ENCODE assay signal across 27 mouse cellular contexts in genomic region chr1:160441679-160442078, GRCm38 (mm10).
DNase-seq lines count a peak whose midpoint lies in the region; ATAC-seq lines count a peak whose summit lies in the region.
"Had no signal": no experiment of that assay in that cellular context is flagged by ENCODE, and none has a peak within 500 bp of the region (broad histone marks: within the 10 kb centered on the region; RNA-seq: fewer than 3 reads in every experiment).

No protein-coding gene starts in this region.

- intact Hi-C loops in heart, postnatal 25 days (cut with DNase I), result no loop called here

- H3K27me3 ChIP-seq in neural tube, embryonic 14.5 days (ENCODE audit: control insufficient read depth, insufficient read depth, low read length), result no peaks in the 10 kb centered on the region
- no peaks in the 10 kb centered on the region for H3K27me3 ChIP-seq in neural tube, embryonic 15.5 days (replicated peaks)
- H3K27me3 ChIP-seq: embryonic facial prominence, embryonic 15.5 days; forebrain, embryonic 13.5 days; heart, embryonic 15.5 days; limb, embryonic 12.5 days; liver, embryonic 15.5 days had no signal

- no peak overlapping the region for H3K4me3 ChIP-seq in neural tube, embryonic 14.5 days (ENCODE audit: low read depth, low read length)
- H3K4me3 ChIP-seq in neural tube, embryonic 15.5 days (replicated peaks), result no peak overlapping the region
- H3K4me3 ChIP-seq: embryonic facial prominence, embryonic 15.5 days; forebrain, embryonic 13.5 days; heart, embryonic 10.5 days; heart, embryonic 15.5 days; limb, embryonic 12.5 days; liver, embryonic 15.5 days had no signal

- peak; percentile 76 for DNase-seq in heart, adult 11 months
- DNase-seq in heart, postnatal 25 days (ENCODE audit: low spot score), result no peak
- DNase-seq in kidney, adult 9 months, result peak; percentile 6
- no peak for DNase-seq in kidney, adult 11 months
- DNase-seq in neural tube, embryonic 10.5 days (ENCODE audit: extremely low spot score, low spot score), result no peak
- no peak for DNase-seq in layer of hippocampus, adult 11-12 months (ENCODE audit: low spot score)
- DNase-seq: adrenal gland, postnatal 14 days; cerebellum, adult 18-20 months; cerebellum, postnatal 14 days; gastrocnemius, postnatal 14 days; heart, postnatal 36 days; lung, embryonic 14.5 days; lung, postnatal 14 days; right cerebral cortex, postnatal 4 days; thymus, adult 18-20 months; thymus, postnatal 36 days had no signal

- WGBS in neural tube, embryonic 14.5 days, result 69% methylated on average over 2 of the region's 2 CpGs
- 79% methylated on average over 2 of the region's 2 CpGs for WGBS in neural tube, embryonic 15.5 days

- peak; percentile 66; the same call in 1 of the 2 replicates for ATAC-seq in neural tube, embryonic 14.5 days (ENCODE audit: low read depth)
- peak; percentile 76; the same call in 1 of the 2 replicates for ATAC-seq in neural tube, embryonic 15.5 days (ENCODE audit: low FRiP score)
- ATAC-seq: forebrain, embryonic 13.5 days; inflammation-experienced regulatory T-cells, adult 6 months had no signal

- no peak overlapping the region for H3K27ac ChIP-seq in neural tube, embryonic 14.5 days (ENCODE audit: low read depth, low read length)
- H3K27ac ChIP-seq in neural tube, embryonic 15.5 days (replicated peaks), result no peak overlapping the region
- H3K27ac ChIP-seq: embryonic facial prominence, embryonic 15.5 days; forebrain, embryonic 13.5 days; heart, embryonic 10.5 days; heart, embryonic 15.5 days; limb, embryonic 12.5 days; liver, embryonic 15.5 days; stomach, postnatal 0 days had no signal

- no peak overlapping the region for H3K9ac ChIP-seq in neural tube, embryonic 14.5 days (replicated peaks; ENCODE audit: low read depth, low read length)
- H3K9ac ChIP-seq in neural tube, embryonic 15.5 days (replicated peaks), result no peak overlapping the region
- H3K9ac ChIP-seq: embryonic facial prominence, embryonic 15.5 days; forebrain, embryonic 13.5 days; heart, embryonic 15.5 days; limb, embryonic 12.5 days; liver, embryonic 15.5 days; lung, embryonic 14.5 days had no signal

- H3K36me3 ChIP-seq in neural tube, embryonic 14.5 days (ENCODE audit: control insufficient read depth, insufficient read depth, low read length), result no peaks in the 10 kb centered on the region
- H3K36me3 ChIP-seq in neural tube, embryonic 15.5 days, result no peaks in the 10 kb centered on the region
- H3K36me3 ChIP-seq: embryonic facial prominence, embryonic 15.5 days; heart, embryonic 10.5 days; heart, embryonic 15.5 days; limb, embryonic 12.5 days had no signal

- no peaks in the 10 kb centered on the region for H3K4me1 ChIP-seq in neural tube, embryonic 14.5 days (ENCODE audit: control insufficient read depth, insufficient read depth, low read length)
- H3K4me1 ChIP-seq in neural tube, embryonic 15.5 days, result no peaks in the 10 kb centered on the region
- H3K4me1 ChIP-seq: embryonic facial prominence, embryonic 15.5 days; heart, embryonic 15.5 days; limb, embryonic 12.5 days; liver, embryonic 15.5 days had no signal

- no peak overlapping the region for H3K4me2 ChIP-seq in neural tube, embryonic 14.5 days (ENCODE audit: low read depth, low read length)
- no peak overlapping the region for H3K4me2 ChIP-seq in neural tube, embryonic 15.5 days
- H3K4me2 ChIP-seq: embryonic facial prominence, embryonic 15.5 days; forebrain, embryonic 13.5 days; heart, embryonic 15.5 days; limb, embryonic 12.5 days; liver, embryonic 15.5 days; lung, embryonic 14.5 days; midbrain, embryonic 11.5 days had no signal

- H3K9me3 ChIP-seq in neural tube, embryonic 14.5 days (ENCODE audit: control insufficient read depth, low read length), result no peaks in the 10 kb centered on the region
- no peaks in the 10 kb centered on the region for H3K9me3 ChIP-seq in neural tube, embryonic 15.5 days (replicated peaks)
- H3K9me3 ChIP-seq: embryonic facial prominence, embryonic 15.5 days; forebrain, embryonic 13.5 days; heart, embryonic 10.5 days; heart, embryonic 15.5 days; limb, embryonic 12.5 days; liver, embryonic 15.5 days had no signal

Comparison
In these comparisons a context has a peak if more than half of its experiments do, and no peak if none do; other contexts are left out.
1. DNase-seq: peak in heart, adult 11 months (single experiment) and kidney, adult 9 months (single experiment); none in heart, postnatal 25 days (single experiment), kidney, adult 11 months (single experiment), neural tube, embryonic 10.5 days (single experiment) and layer of hippocampus, adult 11-12 months (single experiment).